Mouse (Mus musculus): ENCODE results near the gene Nphs1.
A peak's percentile ranks its signal among the peaks of the same experiment; 100 is the strongest.
"Not testable (repeated sequence)": the region's sequence is repeated elsewhere in the genome, so short reads cannot be mapped to it uniquely, and the experiment has no call there.

Gene Nphs1

DNA sequence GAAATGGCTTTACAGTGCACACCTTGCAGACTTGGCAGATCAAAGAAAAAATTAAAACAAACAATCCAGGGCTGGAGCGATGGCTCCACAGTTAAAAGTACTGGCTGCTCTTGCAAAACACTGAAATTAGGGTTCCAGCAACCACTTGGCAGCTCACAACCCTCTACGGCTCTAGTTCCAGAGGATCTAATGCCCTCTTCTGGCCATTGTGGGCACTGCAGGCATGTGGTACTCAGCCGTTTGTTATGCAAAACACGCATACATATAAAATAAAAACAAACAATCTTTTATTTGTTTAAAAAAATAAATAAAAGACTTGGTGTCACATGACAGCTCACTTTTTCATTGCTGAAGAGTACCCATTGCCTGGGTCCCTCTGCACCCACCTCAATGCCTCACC is 34.6 kb downstream of the Nphs1 start:
- DNase-seq (ENCODE audit: low spot score), result peak; percentile 68

DNA sequence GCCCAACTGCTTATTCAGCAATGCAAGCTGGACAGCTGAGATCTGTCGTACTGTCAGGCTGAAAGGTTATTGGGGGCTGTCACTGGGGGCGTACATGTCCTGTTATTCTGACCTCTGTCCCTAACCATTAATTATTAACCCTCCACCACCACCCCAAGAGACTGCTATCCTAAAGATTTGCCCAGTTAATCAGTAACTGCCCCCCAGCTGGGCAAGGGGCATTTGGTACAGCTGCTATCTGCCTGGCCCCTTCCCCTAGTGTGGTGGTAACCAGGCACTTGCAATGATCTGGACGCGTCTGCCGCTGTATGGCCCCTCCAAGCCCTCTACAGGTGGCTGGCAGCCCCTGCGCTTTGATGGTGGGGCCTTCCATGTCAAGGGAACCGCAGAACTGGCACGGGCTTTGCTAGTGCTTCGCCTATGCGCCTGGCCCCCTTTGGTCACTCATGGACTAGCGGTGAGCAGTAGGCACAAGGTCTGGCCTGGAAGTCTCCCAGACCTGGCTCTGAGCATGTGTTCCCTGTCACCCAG is 35.4 kb downstream of the Nphs1 start, which contains the start of gene Prodh2:
Gene Prodh2, plus strand, starts transcription at position 222 of the 531 bp plus-strand sequence.
- DNase-seq (ENCODE audit: low spot score), result no peak

DNA sequence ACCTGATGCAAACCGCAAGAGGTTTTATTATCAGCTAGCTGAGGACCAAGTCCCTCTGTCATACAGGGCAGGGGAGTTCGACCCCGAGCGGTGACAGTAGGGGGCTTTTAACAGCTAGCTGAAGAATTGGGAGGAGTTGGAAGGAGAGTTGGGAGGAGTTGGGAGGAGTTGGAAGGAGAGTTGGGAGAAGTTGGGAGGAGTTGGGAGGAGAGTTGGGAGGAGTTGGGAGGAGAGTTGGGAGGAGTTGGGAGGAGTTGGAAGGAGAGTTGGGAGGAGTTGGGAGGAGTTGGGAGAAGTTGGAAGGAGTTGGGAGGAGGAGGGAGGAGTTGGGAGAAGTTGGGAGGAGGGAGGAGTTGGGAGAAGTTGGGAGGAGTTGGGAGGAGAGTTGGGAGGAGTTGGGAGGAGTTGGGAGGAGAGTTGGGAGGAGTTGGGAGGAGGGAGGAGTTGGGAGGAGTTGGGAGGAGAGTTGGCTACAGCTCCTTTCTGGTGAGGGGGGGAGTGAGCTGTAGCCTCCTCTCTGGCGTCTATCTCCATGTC is 37.5 kb downstream of the Nphs1 start:
- not testable (repeated sequence) for DNase-seq (ENCODE audit: low spot score)

DNA sequence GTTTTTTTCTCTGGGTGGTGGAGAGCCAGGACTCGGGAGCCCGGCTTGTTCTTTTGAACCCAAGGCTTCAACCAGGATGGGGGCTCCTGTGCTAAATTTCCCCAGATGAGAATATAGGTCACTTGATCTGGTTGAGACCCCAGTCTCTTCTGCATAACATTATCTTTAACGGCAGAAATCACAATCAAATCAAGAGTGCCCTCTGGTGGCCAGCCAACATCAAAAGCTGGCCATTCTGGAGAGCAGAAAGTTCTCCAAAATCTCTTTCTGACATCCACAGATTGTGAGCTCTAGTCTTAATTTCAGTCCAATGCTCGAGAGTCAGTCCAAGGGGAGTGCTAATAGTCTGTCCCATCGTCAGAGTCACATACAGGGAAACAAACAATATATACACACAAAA is 43.0 kb downstream of the Nphs1 start:
- not testable (repeated sequence) for DNase-seq (ENCODE audit: low spot score)

DNA sequence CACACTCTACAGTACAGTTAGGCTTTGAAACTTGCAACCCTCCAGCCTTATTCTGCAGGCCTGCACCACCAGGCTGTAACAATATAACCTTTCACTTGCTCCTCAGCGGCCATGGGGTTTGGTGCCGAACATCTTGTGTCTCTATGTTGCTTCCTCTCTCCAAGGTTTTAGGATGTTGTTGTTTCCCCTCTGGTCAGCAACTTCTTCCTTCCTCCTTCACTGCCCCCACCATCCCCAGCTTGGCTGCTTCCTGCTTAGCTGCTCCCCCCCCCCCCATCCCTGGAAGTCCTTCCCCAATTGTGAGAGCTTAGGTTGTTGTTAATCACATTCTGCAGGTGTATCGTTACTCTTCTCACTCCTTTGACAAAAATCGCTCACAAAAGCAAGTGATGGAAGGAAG is 49.9 kb downstream of the Nphs1 start:
- no peak for DNase-seq (ENCODE audit: low spot score)

DNA sequence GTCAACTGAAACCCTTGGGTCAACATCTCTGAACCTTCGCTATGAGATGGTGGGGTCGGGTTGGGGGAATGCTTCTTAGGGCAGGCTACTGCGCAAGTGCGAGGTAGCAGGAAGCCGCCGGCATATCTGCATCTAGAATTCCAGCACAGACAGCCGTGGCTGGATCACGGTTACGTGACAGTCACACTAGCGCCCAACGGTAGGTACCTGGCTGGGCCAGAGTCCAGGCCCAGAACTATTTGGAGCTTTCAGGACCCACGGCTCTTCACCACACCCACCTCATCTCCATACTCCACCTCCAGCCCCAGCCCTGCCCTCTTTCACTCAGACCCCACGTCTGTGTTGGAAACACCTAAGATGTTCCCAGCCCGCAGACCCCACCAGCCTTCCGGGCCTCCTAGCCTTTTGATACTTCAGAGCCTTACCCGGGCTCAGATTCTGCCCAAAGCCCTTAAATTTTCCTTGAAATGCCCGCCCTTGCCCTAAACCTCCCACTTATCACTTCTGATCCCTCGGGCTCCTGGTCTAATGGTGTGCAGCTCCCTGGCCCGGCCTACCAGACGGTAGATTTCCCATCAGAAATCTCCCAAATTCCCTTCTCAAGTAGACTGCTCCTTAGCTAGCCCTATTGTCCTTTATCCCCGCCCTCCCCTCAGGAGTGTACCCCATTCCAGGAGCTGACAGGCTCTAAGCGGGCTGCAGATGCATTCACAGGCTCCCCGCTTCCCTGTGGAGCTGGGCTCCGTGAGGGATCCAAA is 57.1 kb downstream of the Nphs1 start:
- DNase-seq (ENCODE audit: low spot score), result no peak

DNA sequence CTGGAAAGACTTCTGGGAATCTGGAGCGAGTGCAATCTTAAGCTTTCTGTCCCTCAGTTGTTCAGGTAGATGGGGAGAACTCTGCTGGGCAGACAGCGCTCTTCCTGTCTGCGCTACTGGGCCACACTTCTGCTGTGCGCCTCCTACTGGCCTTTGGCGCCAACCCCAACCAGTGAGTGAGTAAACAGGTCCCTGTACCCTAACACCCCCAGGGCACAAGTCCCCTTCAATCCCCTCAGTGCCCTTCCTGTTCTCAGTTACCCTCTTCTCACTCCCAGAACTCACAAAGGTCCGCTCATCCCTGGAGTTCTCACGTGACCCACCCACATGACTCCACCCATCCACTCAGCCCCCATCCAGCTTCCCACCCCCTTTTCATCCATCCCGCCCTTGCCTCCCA is 60.2 kb downstream of the Nphs1 start:
- DNase-seq (ENCODE audit: low spot score), result no peak

DNA sequence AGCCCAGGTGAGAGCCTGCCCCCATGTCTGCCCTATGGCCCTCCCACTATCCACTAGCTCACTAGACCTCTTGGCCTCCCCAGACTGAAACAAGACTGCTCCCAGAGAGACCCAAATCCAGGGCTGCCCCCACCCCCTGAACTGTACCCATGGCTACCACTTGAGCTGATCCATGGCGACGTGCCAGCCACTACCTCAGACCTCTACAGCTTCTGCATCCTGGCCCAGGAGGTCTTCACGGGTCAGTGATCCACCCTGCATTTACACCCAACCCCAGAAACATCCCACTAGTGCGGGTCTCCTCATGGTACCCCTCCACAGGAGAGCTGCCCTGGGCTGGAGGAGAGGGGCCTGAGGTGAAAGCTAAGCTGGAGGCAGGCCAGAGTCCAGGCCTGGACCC is 62.3 kb downstream of the Nphs1 start:
- DNase-seq (ENCODE audit: low spot score), result no peak

DNA sequence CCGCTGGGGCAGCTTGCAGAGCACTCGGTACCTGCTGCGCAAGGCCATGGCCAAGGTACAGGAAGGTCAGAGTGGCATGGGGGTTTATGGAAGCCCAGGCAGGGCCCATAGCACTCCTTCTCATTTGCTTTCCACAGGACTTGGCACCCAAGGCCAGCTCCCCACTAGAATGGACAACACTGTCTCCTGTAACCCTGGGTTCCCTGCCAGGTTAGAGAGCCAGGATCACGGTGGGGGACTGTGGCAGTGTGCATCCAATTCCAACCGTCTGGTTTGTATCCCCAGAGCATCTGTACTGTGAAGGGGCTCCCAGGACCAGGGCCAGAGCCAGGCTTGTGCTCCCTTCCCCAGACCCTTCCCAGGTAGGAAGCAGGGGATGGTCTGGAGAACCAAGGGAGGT is 62.7 kb downstream of the Nphs1 start:
- no peak for DNase-seq (ENCODE audit: low spot score)

DNA sequence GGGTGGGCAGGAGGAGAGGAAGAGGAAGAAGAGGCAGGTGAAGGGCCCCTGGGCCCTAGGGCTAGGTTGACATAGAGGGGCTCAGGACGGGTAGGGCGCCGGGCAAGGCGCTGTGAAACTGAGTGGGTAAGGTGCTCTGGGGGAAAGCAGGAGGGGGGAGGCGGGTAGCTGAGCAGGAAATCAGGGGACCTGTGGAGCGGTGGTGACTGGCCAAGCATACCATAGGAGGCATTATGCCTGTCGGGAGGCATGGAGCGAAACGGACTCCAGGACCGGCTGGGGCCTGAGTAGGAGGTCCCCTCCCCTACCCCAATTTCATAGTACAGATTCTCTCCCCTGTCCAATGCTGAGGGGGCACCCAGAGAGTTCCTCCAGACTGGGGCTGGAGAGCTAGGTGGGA is 64.8 kb downstream of the Nphs1 start:
- no peak for DNase-seq (ENCODE audit: low spot score)

DNA sequence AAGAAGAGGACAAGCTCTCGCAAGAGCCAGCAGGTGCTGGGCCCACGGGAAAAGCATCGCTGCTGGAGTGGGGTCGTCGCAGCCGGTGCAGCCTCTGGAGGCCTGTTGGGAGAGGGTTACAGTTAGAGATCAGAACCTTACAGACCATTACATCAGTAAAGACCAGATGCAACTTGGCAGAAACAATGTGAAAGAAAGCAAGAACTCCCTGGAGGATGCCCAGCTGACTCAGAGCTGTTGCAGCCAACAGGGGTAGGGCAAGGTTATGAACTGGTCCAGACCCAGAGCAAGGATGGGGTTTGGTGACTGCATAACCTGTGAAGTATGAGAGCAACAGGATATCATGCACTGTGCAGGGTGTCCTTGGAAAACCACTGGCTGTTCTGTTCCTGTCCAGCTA is 66.4 kb downstream of the Nphs1 start:
- no peak for DNase-seq (ENCODE audit: low spot score)

DNA sequence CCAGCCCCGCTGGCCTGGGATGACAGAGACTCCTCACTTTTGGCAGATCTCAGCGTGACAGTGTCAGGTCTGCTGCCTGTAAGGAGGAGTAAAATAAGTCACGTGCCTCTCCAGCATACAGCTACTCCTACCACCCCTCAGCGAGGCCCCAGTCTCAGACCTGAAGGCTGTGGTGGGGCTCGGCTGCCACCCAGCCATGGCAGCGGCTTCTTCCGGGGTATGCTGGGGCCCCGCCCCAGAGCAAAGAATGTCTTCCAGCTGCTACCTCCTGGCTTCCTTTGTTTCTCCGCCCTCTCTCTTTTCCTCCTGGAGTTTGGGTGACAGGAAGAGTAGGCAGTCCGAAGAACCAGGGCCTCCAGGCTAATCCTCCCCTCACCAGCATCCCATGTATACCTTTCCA is 67.8 kb downstream of the Nphs1 start:
- DNase-seq (ENCODE audit: low spot score), result no peak

DNA sequence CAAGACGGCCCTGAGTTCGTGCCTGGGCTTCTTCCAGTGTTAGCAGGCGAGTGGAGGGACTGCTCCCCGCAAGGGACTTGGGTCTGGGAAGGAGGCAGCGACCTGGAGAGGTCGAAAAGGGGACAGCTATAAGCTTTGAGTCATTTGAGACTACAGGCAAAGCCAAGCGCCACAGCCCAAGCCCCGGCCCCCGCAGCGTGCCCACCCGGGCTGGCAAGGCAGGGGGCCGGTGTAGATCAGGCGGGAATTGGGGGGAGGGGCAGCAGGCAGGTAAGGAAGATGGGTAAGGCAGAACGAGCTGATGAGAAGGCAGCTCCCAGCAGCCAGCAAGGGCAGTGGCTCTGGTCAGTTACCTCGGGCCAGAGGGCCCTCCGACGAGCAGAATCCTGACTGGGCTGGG is 68.3 kb downstream of the Nphs1 start:
- no peak for DNase-seq (ENCODE audit: low spot score)

DNA sequence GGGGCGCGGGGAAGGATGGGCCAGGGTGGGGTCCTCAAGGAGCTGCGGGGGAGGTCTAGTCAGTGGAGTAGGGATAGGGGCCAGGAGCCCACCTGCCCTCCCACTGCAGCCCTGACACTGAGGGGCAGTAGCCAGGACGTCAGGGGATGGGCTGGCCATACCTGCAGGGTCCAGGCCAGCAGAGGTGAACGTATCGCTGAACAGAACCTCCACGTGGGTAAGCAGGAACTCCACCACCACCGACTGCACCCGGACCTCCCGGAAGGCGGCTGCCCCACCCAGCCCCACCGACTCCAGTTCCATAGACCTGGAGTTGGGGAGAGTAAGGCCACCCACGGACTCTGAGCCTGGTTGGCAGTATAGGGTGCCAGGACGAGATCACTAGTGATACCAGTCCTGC is 68.9 kb downstream of the Nphs1 start:
- no peak for DNase-seq (ENCODE audit: low spot score)

DNA sequence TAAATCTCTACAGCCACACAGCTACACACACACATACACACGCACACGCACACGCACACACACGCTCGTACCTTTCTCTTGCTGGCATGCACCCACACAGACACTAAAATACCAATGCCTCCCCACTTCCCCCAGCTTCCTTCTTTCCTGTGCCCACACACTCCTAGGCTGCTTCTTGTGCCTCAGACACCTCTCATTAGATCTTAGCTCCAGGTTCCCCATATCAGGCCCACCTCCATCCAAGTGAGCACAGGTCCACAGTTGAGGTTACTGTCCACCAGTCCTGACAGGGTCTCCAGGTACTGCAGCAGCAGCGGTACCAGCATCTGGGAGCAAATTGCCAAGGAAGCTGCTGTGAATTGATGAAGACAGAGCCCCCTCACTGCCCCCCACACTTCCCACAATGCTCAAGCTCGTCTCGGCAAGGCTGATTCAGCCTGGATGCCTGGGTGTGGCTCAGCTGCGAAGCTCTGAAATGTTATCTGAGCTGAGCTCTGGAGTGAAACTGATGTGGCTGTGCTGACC is 73.2 kb downstream of the Nphs1 start:
- no peak for DNase-seq (ENCODE audit: low spot score)

DNA sequence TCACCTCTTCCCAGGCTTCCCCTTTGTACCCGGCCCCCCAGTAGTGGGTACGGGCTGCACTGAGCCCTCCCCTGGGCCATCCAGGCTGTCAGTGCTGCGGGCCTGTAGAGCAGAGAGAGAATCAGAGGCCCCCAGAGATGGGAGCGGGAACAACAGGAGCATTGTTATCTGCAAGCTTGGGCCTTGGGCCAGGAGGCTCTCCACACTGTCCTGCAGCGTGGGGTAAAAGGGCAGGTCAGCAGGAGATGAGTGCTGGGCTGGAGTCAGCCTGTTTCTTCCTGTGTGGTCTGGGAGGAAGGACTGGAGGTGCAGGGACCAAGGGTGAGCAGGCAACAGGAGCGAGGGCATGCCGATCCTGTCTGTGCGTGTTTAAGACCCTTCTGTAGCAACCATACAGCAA is 74.8 kb downstream of the Nphs1 start:
- no peak for DNase-seq (ENCODE audit: low spot score)

DNA sequence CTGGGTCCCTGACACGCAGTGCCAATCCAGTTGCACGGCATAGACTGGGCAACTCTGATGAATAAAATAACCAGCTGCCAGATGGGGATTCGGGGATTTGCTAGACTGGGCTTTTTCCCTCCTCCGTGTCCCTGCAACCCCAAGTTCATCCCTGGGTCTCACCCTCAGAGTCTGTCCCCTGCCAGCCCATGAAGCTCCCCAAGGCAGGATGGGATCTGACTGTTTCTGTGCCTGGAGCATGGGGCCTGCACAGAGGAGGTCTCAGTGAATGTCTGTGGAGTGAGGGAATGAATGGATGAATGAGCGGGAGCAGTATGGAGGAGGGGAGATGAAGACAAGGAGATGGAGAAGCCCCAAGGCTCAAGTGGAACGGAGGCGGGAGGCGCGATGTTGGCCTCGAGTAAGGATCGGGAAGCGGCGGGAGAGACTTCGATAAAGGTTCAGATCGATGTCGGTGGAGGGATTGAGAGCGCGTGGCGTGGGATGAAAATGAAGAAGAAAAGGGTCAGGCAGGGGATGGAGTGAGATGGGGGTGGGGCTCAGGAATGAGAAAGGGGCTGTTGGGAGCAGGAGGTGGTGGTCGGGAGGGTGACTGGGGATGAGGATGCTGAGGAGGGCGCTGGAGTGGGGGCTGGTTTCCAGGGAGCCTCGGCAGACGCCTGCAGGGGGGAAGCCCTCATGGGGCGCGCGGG is 76.0 kb downstream of the Nphs1 start:
- DNase-seq (ENCODE audit: low spot score), result no peak

DNA sequence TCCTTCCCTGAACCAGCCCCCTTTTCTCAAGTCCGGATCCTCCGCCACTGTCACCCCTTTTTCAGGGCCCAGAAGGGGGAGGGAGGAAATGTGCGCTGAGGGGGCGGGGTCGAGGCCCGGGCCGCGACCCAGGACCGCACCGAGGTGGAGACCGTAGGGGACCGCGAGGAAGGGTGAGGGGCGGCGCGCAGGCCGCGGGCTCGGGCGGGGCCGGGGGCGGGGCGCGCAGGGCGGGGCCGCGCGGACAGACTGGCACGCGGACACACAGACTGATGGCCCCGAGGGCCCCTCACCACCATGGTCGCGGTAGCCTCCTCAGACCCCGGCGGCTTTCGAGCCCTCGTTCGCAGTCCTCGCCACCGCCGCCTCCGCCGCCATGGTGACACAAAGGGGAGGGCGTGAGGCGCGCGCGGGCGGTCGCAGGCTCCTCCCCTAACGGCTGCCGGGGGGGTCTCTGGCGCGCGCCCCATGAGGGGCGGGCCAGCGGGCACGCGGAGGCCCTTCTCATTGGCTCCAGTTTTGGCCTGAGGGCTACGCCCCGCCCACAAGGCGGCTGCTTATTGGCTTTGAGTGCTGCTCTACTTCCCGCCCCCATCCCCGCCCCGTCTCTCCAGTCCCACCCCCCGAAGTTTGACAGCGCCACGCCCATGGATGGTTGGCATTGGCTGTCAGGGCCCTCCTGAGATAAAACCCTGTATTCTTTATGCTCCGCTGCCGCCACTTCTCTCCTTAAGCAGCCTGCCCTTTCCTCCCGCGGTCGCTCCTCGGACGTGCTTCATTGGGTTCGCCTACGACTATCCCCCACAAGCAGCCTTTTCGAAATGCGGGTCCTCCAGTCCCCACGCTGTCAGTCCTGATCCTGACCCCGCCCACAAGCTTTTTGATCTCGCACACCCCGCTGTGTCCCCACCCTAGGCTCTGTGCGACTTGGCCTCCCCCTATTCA is 76.8 kb downstream of the Nphs1 start, which contains the start of gene Arhgap33:
Gene Arhgap33, minus strand, starts transcription at position 428 of the 945 bp plus-strand sequence.
- peak; percentile 88 for DNase-seq (ENCODE audit: low spot score)
